ENCODE assay signal across 9 mouse cellular contexts in the genomic region with DNA sequence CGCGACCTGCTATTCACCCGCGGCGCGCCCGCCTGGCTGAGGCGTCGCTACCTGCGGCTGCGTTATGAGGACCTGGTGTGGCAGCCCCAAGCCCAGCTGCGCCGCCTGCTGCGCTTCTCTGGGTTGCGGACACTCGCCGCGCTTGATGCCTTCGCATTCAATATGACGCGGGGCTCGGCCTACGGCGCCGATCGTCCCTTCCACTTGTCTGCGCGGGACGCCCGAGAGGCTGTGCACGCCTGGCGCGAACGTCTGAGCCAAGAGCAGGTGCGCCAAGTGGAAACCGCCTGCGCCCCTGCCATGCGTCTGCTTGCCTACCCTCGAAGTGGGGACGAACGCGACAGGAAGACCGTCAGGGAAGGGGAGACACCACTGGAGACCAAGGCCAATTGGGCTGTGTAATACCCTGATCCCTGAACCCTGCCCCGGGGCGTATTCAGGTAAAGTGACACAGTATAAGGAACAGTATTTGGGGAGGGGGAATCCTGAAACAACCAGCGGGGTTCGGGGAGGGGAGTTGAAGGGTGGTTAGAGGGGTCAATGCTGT. TPM values are rescaled to one million over a fixed set of nuclear protein-coding genes. Genes with fewer than 3 reads are reported as not detected.
DNase-seq lines count a peak whose midpoint lies in the region; ATAC-seq and TF ChIP-seq lines count a peak whose summit lies in the region.
"Had no signal": no experiment of that assay in that cellular context is flagged by ENCODE, and none has a peak within 500 bp of the region (broad histone marks: within the 10 kb centered on the region; RNA-seq: fewer than 3 reads in every experiment).

No protein-coding gene starts in this region.

- no peaks in the 10 kb centered on the region; the same call in 1 of the 2 replicates for H3K36me3 ChIP-seq in heart, adult 2 months (ENCODE audit: control insufficient read depth, insufficient read depth, low read length)
- H3K36me3 ChIP-seq in E14TG2a.4 (ENCODE audit: insufficient read depth, low read length) = no peaks in the 10 kb centered on the region
- H3K36me3 ChIP-seq in embryonic facial prominence, embryonic 12.5 days = no peaks in the 10 kb centered on the region
- H3K36me3 ChIP-seq in hindbrain, embryonic 15.5 days = no peaks in the 10 kb centered on the region
- H3K36me3 ChIP-seq in liver, postnatal 0 days (replicated peaks; ENCODE audit: insufficient read depth, low read length) = no peaks in the 10 kb centered on the region

- H3K4me2 ChIP-seq in embryonic facial prominence, embryonic 12.5 days (replicated peaks) = peak overlapping the region; percentile 71
- peak overlapping the region; percentile 74 for H3K4me2 ChIP-seq in hindbrain, embryonic 15.5 days
- H3K4me2 ChIP-seq in liver, postnatal 0 days (ENCODE audit: low read depth, low read length) = peak overlapping the region; percentile 61

- TF ChIP-seq POLR2A in heart, adult 2 months (IDR thresholded peaks at IDR 0.05; ENCODE audit: insufficient read depth, low read depth, low read length) = no peak

- peak overlapping the region; percentile 72 for H3K9ac ChIP-seq in heart, adult 2 months (ENCODE audit: low read depth, low read length)
- H3K9ac ChIP-seq in embryonic facial prominence, embryonic 12.5 days = no peak overlapping the region
- H3K9ac ChIP-seq in hindbrain, embryonic 15.5 days = peak overlapping the region; percentile 28; the same call in 1 of the 2 replicates
- no peak overlapping the region for H3K9ac ChIP-seq in liver, postnatal 0 days (replicated peaks)

- peak overlapping the region; percentile 18; the same call in 1 of the 2 replicates for H3K27ac ChIP-seq in heart, adult 2 months
- no peak overlapping the region for H3K27ac ChIP-seq in embryonic facial prominence, embryonic 12.5 days
- no peak overlapping the region for H3K27ac ChIP-seq in hindbrain, embryonic 15.5 days (replicated peaks)
- H3K27ac ChIP-seq in liver, postnatal 0 days (ENCODE audit: low read depth) = no peak overlapping the region

- peak; percentile 13 to 38 for DNase-seq in heart, adult 2 months
- no peak for DNase-seq in heart, postnatal 4 days
- DNase-seq in liver, postnatal 0 days = no peak
- peak; percentile 3 for DNase-seq in testis, postnatal 14 days (ENCODE audit: low spot score)
- DNase-seq in urinary bladder, adult 2 months (ENCODE audit: low spot score) = no peak

- 20% methylated on average over 47 of the region's 47 CpGs for WGBS in heart, adult 2 months
- WGBS in embryonic facial prominence, embryonic 12.5 days = 28% methylated on average over 47 of the region's 47 CpGs
- 22% methylated on average over 47 of the region's 47 CpGs for WGBS in hindbrain, embryonic 15.5 days
- WGBS in liver, postnatal 0 days (ENCODE audit: insufficient replicate concordance) = 26% methylated on average over 42 of the region's 47 CpGs

- intact Hi-C loops in heart, adult 2 months (cut with DNase I) = loop anchor here (10.0 kb wide), 1 partner anchor 364 kb away; a partner anchor contains a TSS

- H3K4me1 ChIP-seq in heart, adult 2 months (ENCODE audit: control insufficient read depth, insufficient read depth, low read length) = no peaks in the 10 kb centered on the region; the same call in 1 of the 2 replicates
- no peaks in the 10 kb centered on the region for H3K4me1 ChIP-seq in E14TG2a.4 (replicated peaks; ENCODE audit: low read depth, low read length)
- H3K4me1 ChIP-seq in embryonic facial prominence, embryonic 12.5 days = no peaks in the 10 kb centered on the region
- H3K4me1 ChIP-seq in hindbrain, embryonic 15.5 days (replicated peaks) = no peaks in the 10 kb centered on the region
- H3K4me1 ChIP-seq in liver, postnatal 0 days (ENCODE audit: insufficient read depth) = no peaks in the 10 kb centered on the region

- TF ChIP-seq EP300 in heart, adult 2 months (IDR thresholded peaks at IDR 0.05; ENCODE audit: insufficient read depth, low read depth, low read length) = no peak
- TF ChIP-seq EP300 in liver, postnatal 0 days (IDR thresholded peaks at IDR 0.05; ENCODE audit: low read depth) = no peak

- no peak for TF ChIP-seq CTCF in heart, adult 2 months (IDR thresholded peaks at IDR 0.05)
- TF ChIP-seq CTCF in E14TG2a.4 (conservative IDR thresholded peaks at IDR 0.05; ENCODE audit: low read length) = no peak
- TF ChIP-seq CTCF in liver, postnatal 0 days (IDR thresholded peaks at IDR 0.05; ENCODE audit: low read depth) = no peak

- peaks cover 12% of the 10 kb centered on the region for H3K9me3 ChIP-seq in E14TG2a.4 (ENCODE audit: low read length)
- no peaks in the 10 kb centered on the region for H3K9me3 ChIP-seq in embryonic facial prominence, embryonic 12.5 days
- H3K9me3 ChIP-seq in hindbrain, embryonic 15.5 days = no peaks in the 10 kb centered on the region
- H3K9me3 ChIP-seq in liver, postnatal 0 days (ENCODE audit: low read length) = no peaks in the 10 kb centered on the region

- no peak for ATAC-seq in embryonic facial prominence, embryonic 12.5 days (ENCODE audit: insufficient number of reproducible peaks, insufficient read depth, low FRiP score, low TSS enrichment)
- ATAC-seq in hindbrain, embryonic 15.5 days (ENCODE audit: low FRiP score, low read depth) = peak; percentile 49; the same call in 1 of the 2 replicates
- ATAC-seq in liver, postnatal 0 days = no peak
- ATAC-seq: Patski had no signal

- peak overlapping the region; percentile 60 for H3K4me3 ChIP-seq in heart, adult 2 months
- peak overlapping the region; percentile 77 for H3K4me3 ChIP-seq in E14TG2a.4 (replicated peaks; ENCODE audit: low read length)
- peak overlapping the region; percentile 41 for H3K4me3 ChIP-seq in embryonic facial prominence, embryonic 12.5 days
- H3K4me3 ChIP-seq in hindbrain, embryonic 15.5 days = peak overlapping the region; percentile 46
- H3K4me3 ChIP-seq in liver, postnatal 0 days (ENCODE audit: low read depth, low read length) = peak overlapping the region; percentile 37

- no peaks in the 10 kb centered on the region for H3K79me2 ChIP-seq in heart, adult 2 months (replicated peaks; ENCODE audit: control insufficient read depth, insufficient read depth, low read length)

- no peaks in the 10 kb centered on the region for H3K27me3 ChIP-seq in heart, adult 2 months (ENCODE audit: control insufficient read depth, insufficient read depth, low read length)
- peaks cover 34% of the 10 kb centered on the region for H3K27me3 ChIP-seq in E14TG2a.4 (ENCODE audit: insufficient read depth, low read length)
- H3K27me3 ChIP-seq in embryonic facial prominence, embryonic 12.5 days = peaks cover 12% of the 10 kb centered on the region; the same call in 1 of the 2 replicates
- no peaks in the 10 kb centered on the region for H3K27me3 ChIP-seq in hindbrain, embryonic 15.5 days
- peaks cover 21% of the 10 kb centered on the region for H3K27me3 ChIP-seq in liver, postnatal 0 days (ENCODE audit: insufficient read depth, low read length)

RNA-seq across cellular contexts. Expression of a gene that starts 1.5 kb away (rescaled TPM):
- 1 to 10 TPM; 3.0 to 3.1 TPM for total RNA-seq in heart, adult 2 months (2021)
- 3.3 and 3.7 TPM in 2 replicates for polyA plus RNA-seq in heart, adult 2 months (2012; rRNA removed)
- 1 to 10 TPM; 7.1 to 8.7 TPM for total RNA-seq in heart, postnatal 4 days (2021)
- polyA plus RNA-seq in embryonic facial prominence, embryonic 12.5 days (2016; fragmentation: Nextera tagmentation; extraction: Ambion mirVana) = 1.9 and 2.6 TPM in 2 replicates
- 7.1 and 8.6 TPM in 2 replicates for polyA plus RNA-seq in hindbrain, embryonic 15.5 days (2015; fragmentation: Nextera tagmentation; extraction: Ambion mirVana)
- polyA plus RNA-seq in liver, postnatal 0 days (2015; fragmentation: Nextera tagmentation; extraction: Ambion mirVana) = 1.1 and 1.2 TPM in 2 replicates
- polyA plus RNA-seq in urinary bladder, adult 2 months (2012; rRNA removed) = 3.0 and 3.1 TPM in 2 replicates

Comparison
In these comparisons a context has a peak if more than half of its experiments do, and no peak if none do; other contexts are left out.
1. DNase-seq: peak in heart, adult 2 months (2 of 2) and testis, postnatal 14 days (single experiment); none in heart, postnatal 4 days (single experiment), liver, postnatal 0 days (single experiment) and urinary bladder, adult 2 months (single experiment).
2. H3K9ac ChIP-seq: peak in heart, adult 2 months (single experiment) and hindbrain, embryonic 15.5 days (single experiment); none in embryonic facial prominence, embryonic 12.5 days (single experiment) and liver, postnatal 0 days (single experiment).
3. Peak in every context shown above with its lines, with median percentiles within 50 percentile points of each other: H3K4me3 ChIP-seq and H3K4me2 ChIP-seq.